Mouse (Mus musculus) forebrain, postnatal 0 days (tissue): ENCODE data around the gene Entpd6. TPM values are rescaled to one million over a fixed set of nuclear protein-coding genes. Genes with fewer than 3 reads are reported as not detected.

ENCODE experiments used
- ATAC-seq: fragments of 200-750 bp; cut with Nextera tagmentation; 2 replicates; pipeline ENCODE4 v1.8.0; 2017; ENCODE audit warnings: mild to moderate bottlenecking, moderate library complexity
- DNase-seq: peaks from one replicate; pipeline ENCODE4 v3.0.0-alpha.2; 2015
- H3K27ac ChIP-seq: fragments of 300-500 bp; sonication (generic); 2 replicates; pipeline ENCODE4 v1.5.1; 2014; ENCODE audit warnings: low read depth, mild to moderate bottlenecking, antibody characterized with exemption, low read length, moderate library complexity, mixed read lengths
- H3K27me3 ChIP-seq: fragments of 300-500 bp; sonication (generic); 2 replicates; pipeline ENCODE4 v1.6.1; 2014; ENCODE audit warnings: mild to moderate bottlenecking, low read length, mixed read lengths; ENCODE audit not compliant: insufficient read depth
- H3K36me3 ChIP-seq: fragments of 300-500 bp; sonication (generic); 2 replicates; pipeline ENCODE4 v1.6.1; 2014; ENCODE audit warnings: mild to moderate bottlenecking, moderate library complexity; ENCODE audit not compliant: insufficient read depth
- H3K4me1 ChIP-seq: fragments of 300-500 bp; sonication (generic); 2 replicates; pipeline ENCODE4 v1.6.1; 2014; ENCODE audit warnings: antibody characterized with exemption; ENCODE audit not compliant: insufficient read depth
- H3K4me2 ChIP-seq: fragments of 300-500 bp; sonication (generic); 2 replicates; pipeline ENCODE4 v1.6.1; 2014; ENCODE audit warnings: low read depth, mild to moderate bottlenecking, moderate library complexity
- H3K4me3 ChIP-seq: fragments of 300-500 bp; sonication (generic); 2 replicates; pipeline ENCODE4 v1.5.1; 2014; ENCODE audit warnings: low read depth, low read length, mixed read lengths
- H3K9ac ChIP-seq: fragments of 300-500 bp; sonication (generic); 2 replicates; pipeline ENCODE4 v1.6.1; 2014; ENCODE audit warnings: mild to moderate bottlenecking
- H3K9me3 ChIP-seq: fragments of 300-500 bp; sonication (generic); 2 replicates; pipeline ENCODE4 v1.6.1; 2016; ENCODE audit warnings: low read length
- CTCF ChIP-seq: sonication (generic); IDR thresholded peaks from 2 replicates; pipeline ENCODE4 v1.5.1; 2016; ENCODE audit warnings: antibody characterized with exemption, control low read depth, low read depth
- WGBS: fragments of 180-500 bp; shearing (Covaris S2); extraction: QIAGEN DNeasy Blood & Tissue Kit; methylation state at CpG from one replicate; pipeline ENCODE4 v1.1.7; 2014; 5-methylcytosine and 5-hydroxymethylcytosine counted together
- polyA plus RNA-seq: library from polyadenylated mRNA; unstranded; fragments of >200 nt; fragmentation: Nextera tagmentation; extraction: Ambion mirVana; gene quantifications from 2 replicates; pipeline ENCODE4 v1.2.1, GENCODE M21; 2015
- total RNA-seq: library from RNA; depleted of rRNA; stranded (reverse); fragments of >200 nt; gene quantifications from 2 replicates; pipeline ENCODE4 v1.2.3, GENCODE M21; 2014; rRNA removed

Entpd6 gene
- total RNA-seq (74.3 and 93.6 TPM in 2 replicates), polyA plus RNA-seq (57.7 and 76.0 TPM in 2 replicates)

GRCm38 (mm10) chr2:150748854-150749253 lies at the start of gene Entpd6:
TSS of gene Entpd6 (plus strand) at chr2:150749042.
- peak; percentile 99 for DNase-seq
- peak; percentile 91 for TF ChIP-seq CTCF
- no peaks in the 10 kb centered on the region for H3K4me1 ChIP-seq
- no peaks in the 10 kb centered on the region; the same call in 1 of the 2 replicates for H3K27me3 ChIP-seq
- no peaks in the 10 kb centered on the region for H3K9me3 ChIP-seq
- peak within 1 kb of the TSS; percentile 88 for H3K4me2 ChIP-seq
- peak within 1 kb of the TSS; percentile 76 for H3K9ac ChIP-seq
- H3K36me3 ChIP-seq: peaks cover 19% of the 10 kb centered on the region
- peak; percentile 99 for ATAC-seq
- peak within 1 kb of the TSS; percentile 85 for H3K27ac ChIP-seq
- under 1% methylated on average over 30 of the region's 30 CpGs for WGBS
- H3K4me3 ChIP-seq: peak within 1 kb of the TSS; percentile 74

DNA sequence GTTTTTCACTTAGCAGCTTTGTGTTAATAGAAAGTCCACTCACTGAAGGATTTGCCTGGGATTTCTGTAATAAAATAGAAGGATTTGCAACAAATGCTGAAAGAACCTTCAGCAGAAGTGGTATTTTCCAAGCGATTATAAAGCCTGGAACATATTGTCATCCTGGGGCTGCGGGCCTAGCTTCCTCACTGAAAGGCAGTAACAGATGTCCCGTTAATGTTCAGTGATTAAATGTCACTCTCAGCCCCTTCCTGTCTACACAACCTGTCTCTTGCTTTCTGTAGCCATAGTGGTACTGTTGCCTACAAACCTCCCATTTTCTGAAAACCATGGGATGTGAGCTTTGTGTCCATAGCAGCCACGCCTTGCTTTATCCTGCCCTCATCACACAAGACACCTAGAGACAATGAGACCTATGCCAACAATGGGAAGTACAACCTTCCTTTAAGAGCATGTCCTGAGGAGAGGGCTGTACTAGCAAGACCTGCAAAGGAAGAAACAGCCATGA lies 36.6 kb upstream of the Entpd6 start:
- TF ChIP-seq CTCF: no peak
- Histone ChIP-seq H3K27me3 (no peaks in the 10 kb centered on the region), H3K4me2 (no peak overlapping the region), H3K4me3 (no peak overlapping the region), H3K9ac (no peak overlapping the region), H3K27ac (no peak overlapping the region), H3K9me3 (no peaks in the 10 kb centered on the region), H3K36me3 (no peaks in the 10 kb centered on the region), H3K4me1 (no peaks in the 10 kb centered on the region)
- no peak for DNase-seq
- WGBS: 67% methylated on average over 4 of the region's 4 CpGs
- ATAC-seq: no peak

DNA sequence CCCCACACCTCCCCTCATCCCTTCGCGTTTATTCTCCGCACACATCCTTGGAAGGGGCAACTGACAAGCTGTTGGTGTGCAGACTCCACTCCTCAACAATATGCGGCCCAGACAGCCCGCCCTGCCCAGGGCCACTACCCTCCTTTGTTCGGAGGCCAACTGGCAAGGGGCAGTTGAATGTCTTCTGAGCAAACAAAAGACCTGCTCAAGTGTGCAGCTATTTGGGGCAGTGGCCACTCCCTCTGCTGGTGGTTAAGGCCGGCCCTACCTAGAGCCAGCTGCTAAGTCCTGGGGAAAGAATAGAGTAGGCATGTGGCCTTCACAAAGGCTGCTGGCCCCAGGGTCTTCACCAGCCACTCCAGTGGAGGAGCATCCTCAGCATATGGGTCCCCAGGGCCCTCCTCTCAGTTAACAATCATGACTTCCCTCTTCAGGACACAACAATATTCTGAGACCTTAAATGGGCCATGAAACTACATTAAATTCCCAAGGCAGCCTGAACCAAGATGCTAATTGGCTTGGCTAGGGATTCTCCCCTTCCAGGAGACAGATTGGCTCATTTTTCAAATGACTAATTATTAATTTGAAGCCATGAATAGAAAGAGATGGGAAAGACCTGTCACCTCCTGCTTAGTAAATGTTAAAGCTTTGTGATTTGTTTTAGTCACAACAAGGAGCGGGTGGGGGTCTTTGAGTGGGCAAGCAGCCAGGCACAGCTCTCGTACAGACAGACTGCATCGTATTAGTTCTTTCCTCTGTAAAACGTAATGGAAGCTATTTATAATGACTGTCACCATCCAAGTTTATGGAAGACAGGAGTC lies 12.9 kb upstream of the Entpd6 start:
- TF ChIP-seq CTCF: no peak
- H3K9ac ChIP-seq: no peak overlapping the region
- peak; percentile 15 for DNase-seq
- H3K4me3 ChIP-seq: no peak overlapping the region
- H3K27ac ChIP-seq: no peak overlapping the region
- H3K4me1 ChIP-seq: no peaks in the 10 kb centered on the region
- no peaks in the 10 kb centered on the region for H3K36me3 ChIP-seq
- ATAC-seq: peak; percentile 66
- H3K27me3 ChIP-seq: no peaks in the 10 kb centered on the region
- H3K4me2 ChIP-seq: no peak overlapping the region
- WGBS: 12% methylated on average over 11 of the region's 11 CpGs
- H3K9me3 ChIP-seq: no peaks in the 10 kb centered on the region

DNA sequence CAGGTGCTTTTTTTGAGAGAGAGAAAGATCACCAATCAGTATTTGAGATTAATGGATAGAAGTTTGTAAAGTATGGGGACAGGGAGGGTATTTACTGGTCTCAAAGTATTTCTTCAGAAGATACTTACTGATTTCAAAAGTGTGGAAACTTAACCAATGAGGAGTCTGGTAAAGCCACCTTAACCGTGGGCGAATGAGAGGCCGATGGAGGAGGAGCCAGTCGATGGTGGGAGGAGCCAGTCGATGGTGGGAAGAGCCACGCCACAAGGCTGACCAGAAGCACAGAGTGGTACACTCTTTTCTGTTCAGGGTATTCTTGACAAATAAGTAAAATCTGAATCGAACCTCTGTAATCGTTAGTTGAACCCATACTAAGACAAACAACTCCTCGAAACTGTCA lies 11.0 kb upstream of the Entpd6 start:
- Histone ChIP-seq H3K4me2 (no peak overlapping the region), H3K9me3 (no peaks in the 10 kb centered on the region), H3K27me3 (no peaks in the 10 kb centered on the region), H3K4me3 (no peak overlapping the region), H3K9ac (no peak overlapping the region), H3K36me3 (no peaks in the 10 kb centered on the region), H3K27ac (no peak overlapping the region), H3K4me1 (no peaks in the 10 kb centered on the region)
- ATAC-seq: no peak
- DNase-seq: no peak
- WGBS: 83% methylated on average over 9 of the region's 9 CpGs
- TF ChIP-seq CTCF: no peak

GRCm38 (mm10) chr2:150740145-150740841 lies 8.5 kb upstream of the Entpd6 start:
- Histone ChIP-seq H3K36me3 (no peaks in the 10 kb centered on the region), H3K27me3 (no peaks in the 10 kb centered on the region), H3K9me3 (no peaks in the 10 kb centered on the region), H3K4me1 (no peaks in the 10 kb centered on the region), H3K4me3 (no peak overlapping the region), H3K27ac (no peak overlapping the region), H3K4me2 (no peak overlapping the region), H3K9ac (no peak overlapping the region)
- no peak for TF ChIP-seq CTCF
- no peak for DNase-seq
- no peak for ATAC-seq
- WGBS: 71% methylated on average over 10 of the region's 10 CpGs

DNA sequence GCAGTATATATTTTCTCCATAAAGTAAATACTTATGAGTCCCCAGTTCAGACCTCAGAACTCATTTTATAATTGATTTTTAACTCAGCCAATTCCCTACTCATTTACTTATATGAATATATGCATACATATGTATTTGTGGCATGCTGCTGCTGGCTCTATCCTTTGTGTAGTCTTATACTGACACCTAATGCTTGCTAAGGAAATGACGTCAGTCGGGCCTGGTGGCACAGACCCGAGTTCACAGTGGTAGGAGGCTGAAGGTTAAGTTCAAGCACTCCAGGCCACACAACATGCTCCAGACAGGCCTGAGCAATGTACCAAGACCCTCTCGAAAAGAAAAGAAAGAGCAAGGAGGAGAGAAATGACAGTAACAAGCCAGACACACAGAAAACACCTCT lies 7.4 kb upstream of the Entpd6 start:
- WGBS: 62% methylated on average over 4 of the region's 4 CpGs
- no peaks in the 10 kb centered on the region for H3K27me3 ChIP-seq
- ATAC-seq (peak; percentile 77), DNase-seq (peak; percentile 37)
- H3K36me3 ChIP-seq: no peaks in the 10 kb centered on the region
- H3K9ac ChIP-seq: no peak overlapping the region
- TF ChIP-seq CTCF: peak; percentile 64
- H3K4me2 ChIP-seq: no peak overlapping the region
- no peak overlapping the region for H3K27ac ChIP-seq
- H3K4me1 ChIP-seq: no peaks in the 10 kb centered on the region
- no peaks in the 10 kb centered on the region for H3K9me3 ChIP-seq
- no peak overlapping the region for H3K4me3 ChIP-seq

DNA sequence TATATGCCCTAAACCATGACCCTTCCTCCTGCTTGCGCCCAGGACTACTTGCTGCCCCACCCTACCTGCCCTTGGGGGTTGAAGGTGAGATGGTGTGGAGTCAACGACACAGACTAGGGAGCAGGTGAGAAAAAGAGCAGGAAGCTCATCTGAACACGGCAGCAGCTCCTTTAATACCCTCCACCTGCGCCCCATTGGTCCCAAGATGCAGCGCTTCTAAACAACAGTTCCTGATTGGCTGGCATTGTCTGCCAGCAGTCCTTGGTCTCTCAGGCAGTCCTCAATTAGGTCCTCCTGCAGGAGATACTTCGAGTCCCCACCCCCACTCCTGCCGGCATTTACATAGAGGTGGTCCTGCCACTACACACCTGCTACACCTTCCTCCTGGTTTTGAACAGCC lies 3.8 kb upstream of the Entpd6 start:
- TF ChIP-seq CTCF: no peak
- Histone ChIP-seq H3K9ac (no peak overlapping the region), H3K4me3 (no peak overlapping the region), H3K36me3 (no peaks in the 10 kb centered on the region), H3K9me3 (no peaks in the 10 kb centered on the region), H3K4me1 (no peaks in the 10 kb centered on the region), H3K27me3 (no peaks in the 10 kb centered on the region; the same call in 1 of the 2 replicates), H3K4me2 (no peak overlapping the region), H3K27ac (no peak overlapping the region)
- DNase-seq (no peak), ATAC-seq (no peak)
- whole genome bisulfite sequencing: 73% methylated on average over 7 of the region's 7 CpGs
